Mouse (Mus musculus): ENCODE results near the gene Zfp810.
A peak's percentile ranks its signal among the peaks of the same experiment; 100 is the strongest.

The Zfp810 gene

GRCm38 (mm10) chr9:22261594-22261993 lies 45.9 kb downstream of the Zfp810 start:
- ATAC-seq (ENCODE audit: insufficient number of reproducible peaks, low FRiP score, low TSS enrichment), result no peak

GRCm38 (mm10) chr9:22260092-22260422 lies 47.4 kb downstream of the Zfp810 start:
- ATAC-seq (ENCODE audit: insufficient number of reproducible peaks, low FRiP score, low TSS enrichment), result no peak

- ATAC-seq (ENCODE audit: insufficient number of reproducible peaks, low FRiP score, low TSS enrichment), result peak; percentile 98
Measured at GRCm38 (mm10) chr9:22259184-22260091, 48.0 kb downstream of the Zfp810 start, which contains the start of gene Zfp599. Gene Zfp599 (minus strand): TSS chr9:22259895.

GRCm38 (mm10) chr9:22258784-22259183 lies 48.7 kb downstream of the Zfp810 start:
- no peak for ATAC-seq (ENCODE audit: insufficient number of reproducible peaks, low FRiP score, low TSS enrichment)

- ATAC-seq (ENCODE audit: insufficient number of reproducible peaks, low FRiP score, low TSS enrichment), result no peak
Measured at GRCm38 (mm10) chr9:22256579-22256978, 50.9 kb downstream of the Zfp810 start.

- ATAC-seq (ENCODE audit: insufficient number of reproducible peaks, low FRiP score, low TSS enrichment), result no peak
Measured at GRCm38 (mm10) chr9:22244242-22244641, 63.2 kb downstream of the Zfp810 start.

- ATAC-seq (ENCODE audit: insufficient number of reproducible peaks, low FRiP score, low TSS enrichment), result no peak
Measured at GRCm38 (mm10) chr9:22240001-22240400, 67.4 kb downstream of the Zfp810 start.

- no peak for ATAC-seq (ENCODE audit: insufficient number of reproducible peaks, low FRiP score, low TSS enrichment)
Measured at GRCm38 (mm10) chr9:22230556-22230955, 76.9 kb downstream of the Zfp810 start.

GRCm38 (mm10) chr9:22230061-22230460 lies 77.4 kb downstream of the Zfp810 start:
- no peak for ATAC-seq (ENCODE audit: insufficient number of reproducible peaks, low FRiP score, low TSS enrichment)

- ATAC-seq (ENCODE audit: insufficient number of reproducible peaks, low FRiP score, low TSS enrichment), result no peak
Measured at GRCm38 (mm10) chr9:22229386-22230026, 77.9 kb downstream of the Zfp810 start.

- ATAC-seq (ENCODE audit: insufficient number of reproducible peaks, low FRiP score, low TSS enrichment), result no peak
Measured at GRCm38 (mm10) chr9:22226846-22227245, 80.6 kb downstream of the Zfp810 start.

All from cerebellum, adult (tissue).